Mouse (Mus musculus) G1E (cell line): Measurements from ENCODE around the gene Uqcrfs1. TPM values are rescaled to one million over a fixed set of nuclear protein-coding genes. Genes with fewer than 3 reads are reported as not detected.
A peak's percentile ranks its signal among the peaks of the same experiment; 100 is the strongest.

Experiments
- ATAC-seq: 2 replicates; pipeline ENCODE4 v1.8.0; 2016; ENCODE audit warnings: mild to moderate bottlenecking; ENCODE audit not compliant: insufficient number of reproducible peaks, poor library complexity, low FRiP score, severe bottlenecking; ENCODE audit errors: extremely low read depth
- DNase-seq: peaks from one replicate; pipeline ENCODE4 v3.0.0; 2012; ENCODE audit warnings: low spot score
- H3K27me3 ChIP-seq: 2 replicates; pipeline ENCODE4 v1.6.1; 2012; ENCODE audit warnings: mild to moderate bottlenecking, low read length, inconsistent platforms; ENCODE audit not compliant: insufficient read depth
- H3K36me3 ChIP-seq: replicated peaks from 2 replicates; pipeline ENCODE3; 2012; ENCODE audit warnings: mild to moderate bottlenecking, inconsistent platforms
- H3K4me1 ChIP-seq: 2 replicates; pipeline ENCODE4 v1.6.1; 2012; ENCODE audit warnings: low read depth, low read length, inconsistent platforms, mixed read lengths; ENCODE audit not compliant: insufficient read depth
- H3K4me3 ChIP-seq: 2 replicates; pipeline ENCODE4 v1.5.1; 2012; ENCODE audit warnings: low read depth, mild to moderate bottlenecking, inconsistent platforms, low read length, moderate library complexity, mixed read lengths
- H3K9me3 ChIP-seq: replicated peaks from 2 replicates; pipeline ENCODE4 v1.6.1; 2012; ENCODE audit warnings: inconsistent platforms
- CTCF ChIP-seq: IDR thresholded peaks from 2 replicates; pipeline ENCODE4 v1.5.1; 2012; ENCODE audit warnings: low read depth, low read length, inconsistent platforms, mixed read lengths
- GATA1 ChIP-seq: IDR thresholded peaks from 2 replicates; pipeline ENCODE4 v1.6.1; 2012; ENCODE audit warnings: borderline replicate concordance, low read length, inconsistent platforms, mixed read lengths
- GATA2 ChIP-seq: IDR thresholded peaks from 2 replicates; pipeline ENCODE4 v1.6.1; 2012; ENCODE audit warnings: low read depth, low read length, inconsistent platforms, borderline replicate concordance
- POLR2AphosphoS5 ChIP-seq: IDR thresholded peaks from 2 replicates; pipeline ENCODE4 v1.6.1; 2012; ENCODE audit warnings: low read depth, low read length, inconsistent platforms; ENCODE audit not compliant: insufficient replicate concordance
- TAL1 ChIP-seq: conservative IDR thresholded peaks from 2 replicates; pipeline ENCODE4 v1.6.1; 2012; ENCODE audit warnings: low read depth, low read length, inconsistent platforms, mixed read lengths
- polyA plus RNA-seq: library from polyadenylated mRNA; stranded (reverse); fragments of >175 nt; gene quantifications from 2 replicates; pipeline ENCODE4 v1.2.3, GENCODE M21; 2012
- total RNA-seq, 2 experiments: library from RNA; stranded (forward) in 1 of 2; stranded (reverse) in 1 of 2; fragments of 200-1000 nt in 1 of 2; fragments of >200 nt in 1 of 2; fragmentation: Nextera tagmentation in 1 of 2; gene quantifications; 2 replicates each; pipeline ENCODE4 v1.2.3; 2014 to 2017

Uqcrfs1 gene
- 61.2 and 65.3 TPM in 2 replicates for total RNA-seq (2014; fragmentation: Nextera tagmentation)
- 158 and 166 TPM in 2 replicates for total RNA-seq (2017)
- 106 and 116 TPM in 2 replicates for polyA plus RNA-seq

DNA sequence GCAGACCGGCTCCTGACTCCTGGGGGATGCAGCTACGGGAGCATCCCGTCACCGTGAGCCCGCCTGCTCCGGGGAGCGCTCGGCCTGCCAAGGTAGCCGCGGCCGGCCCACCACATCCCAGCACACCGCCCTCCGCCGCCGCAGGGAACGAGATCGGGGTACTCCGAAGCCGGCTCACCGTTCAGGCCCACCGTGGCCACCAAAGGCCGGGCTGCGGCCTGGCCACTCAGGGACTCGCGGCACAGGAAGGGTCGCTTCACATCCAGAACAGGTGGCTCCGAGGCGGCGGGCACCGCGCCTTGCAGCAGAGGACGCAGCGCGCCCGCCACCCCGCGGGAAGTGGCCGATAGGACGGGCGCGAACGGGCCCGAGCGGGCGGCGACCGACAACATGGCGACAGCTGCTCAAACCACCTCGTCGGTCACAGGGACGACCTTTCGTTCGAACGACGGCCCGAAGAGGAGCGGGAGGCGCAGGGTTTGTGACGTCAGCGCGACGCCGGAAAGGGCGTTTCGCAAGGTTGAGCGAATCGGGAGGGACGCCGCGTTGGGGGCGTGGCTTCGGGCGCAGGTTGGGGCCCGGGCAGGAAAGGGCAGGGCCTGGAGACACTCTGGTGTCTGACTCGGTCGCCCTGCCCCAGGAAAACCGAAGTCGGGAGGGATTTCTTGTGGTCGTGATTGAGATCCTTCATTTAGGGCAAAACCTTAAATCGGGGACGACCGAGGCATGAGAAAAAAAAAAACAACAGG is at the start of gene Uqcrfs1:
Gene Uqcrfs1 (minus strand): TSS at position 507 of the 749 bp plus-strand sequence.
- Histone ChIP-seq H3K9me3 (no peaks in the 10 kb centered on the region), H3K4me3 (peak within 1 kb of the TSS; percentile 98), H3K4me1 (peaks cover 17% of the 10 kb centered on the region), H3K27me3 (peaks cover 5% of the 10 kb centered on the region), H3K36me3 (peaks cover 13% of the 10 kb centered on the region)
- ATAC-seq: peak; percentile 95
- DNase-seq: peak; percentile 85
- TF ChIP-seq TAL1 (no peak), GATA1 (no peak), CTCF (no peak), POLR2AphosphoS5 (no peak), GATA2 (no peak)

DNA sequence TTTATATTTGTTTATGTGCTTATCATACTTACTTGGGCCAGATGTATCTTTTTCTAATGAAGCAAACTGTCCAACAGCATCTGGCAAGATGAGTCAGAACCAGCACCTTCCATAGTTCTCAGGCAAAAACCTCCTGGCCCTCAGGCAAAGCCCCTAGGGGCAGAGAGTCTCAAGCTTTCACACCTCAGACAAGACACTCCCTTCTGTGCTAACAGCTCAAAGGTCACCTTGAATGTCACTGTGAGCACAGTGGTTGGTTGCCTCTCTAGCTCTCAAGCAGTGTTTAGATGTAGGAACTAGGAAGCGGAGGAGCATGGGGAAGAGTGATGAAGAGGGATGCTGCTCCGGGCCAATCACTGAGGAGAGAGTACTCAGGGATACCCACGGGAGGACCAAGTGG is 40.6 kb upstream of the Uqcrfs1 start:
- DNase-seq (no peak), ATAC-seq (no peak)
- H3K9me3 ChIP-seq: no peaks in the 10 kb centered on the region
- no peak overlapping the region for H3K4me3 ChIP-seq
- no peaks in the 10 kb centered on the region for H3K36me3 ChIP-seq
- no peaks in the 10 kb centered on the region for H3K4me1 ChIP-seq
- no peak for TF ChIP-seq GATA2
- TF ChIP-seq CTCF: no peak
- no peak for TF ChIP-seq GATA1
- TF ChIP-seq TAL1: no peak
- no peak for TF ChIP-seq POLR2AphosphoS5
- H3K27me3 ChIP-seq: 0 out of 2 replicates have a peak, but pooled peaks cover 2% of the 10 kb centered on the region

DNA sequence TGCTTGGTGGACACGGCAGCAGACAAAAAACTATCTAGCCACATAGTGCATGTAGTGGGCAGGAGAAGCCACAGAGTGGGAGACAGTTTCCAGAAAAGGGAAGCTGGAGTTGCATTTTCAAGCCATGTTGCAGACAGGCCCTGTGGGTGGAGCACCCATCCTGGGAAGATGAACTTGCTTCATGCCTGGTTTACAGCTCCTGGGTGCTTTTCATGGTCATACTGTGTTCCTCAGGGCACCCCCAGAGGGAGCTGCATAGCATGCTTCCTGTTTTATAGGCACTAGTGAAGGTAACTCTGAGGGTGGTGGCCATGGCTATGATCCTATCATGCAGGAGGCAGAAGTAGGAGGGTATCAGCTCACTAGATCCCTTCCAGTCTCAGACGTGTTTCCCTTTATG is 37.4 kb upstream of the Uqcrfs1 start:
- no peaks in the 10 kb centered on the region for H3K9me3 ChIP-seq
- no peaks in the 10 kb centered on the region for H3K36me3 ChIP-seq
- H3K4me3 ChIP-seq: no peak overlapping the region
- TF ChIP-seq TAL1 (no peak), POLR2AphosphoS5 (no peak)
- H3K27me3 ChIP-seq: peaks cover 7% of the 10 kb centered on the region; the same call in 1 of the 2 replicates
- H3K4me1 ChIP-seq: no peaks in the 10 kb centered on the region
- no peak for ATAC-seq
- DNase-seq: no peak

DNA sequence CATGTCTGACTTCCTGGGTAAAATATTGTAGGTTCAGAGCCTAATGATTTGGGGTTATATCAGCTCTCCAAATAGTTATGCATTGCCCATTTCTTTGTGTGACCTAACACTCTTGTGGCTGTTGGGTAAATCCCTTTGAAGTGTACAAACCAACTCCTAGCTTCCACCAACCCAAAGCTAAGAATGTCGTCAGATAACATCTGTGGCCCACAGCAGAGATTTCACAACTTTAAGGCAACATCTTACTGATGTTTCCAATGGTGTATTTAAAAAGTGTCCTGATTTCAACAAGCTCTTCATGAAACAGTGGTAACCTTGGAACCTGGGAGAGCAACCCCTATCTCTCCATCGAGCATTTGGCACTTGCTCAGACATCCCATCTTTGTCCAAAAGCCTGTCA is 33.6 kb upstream of the Uqcrfs1 start:
- H3K4me3 ChIP-seq: no peak overlapping the region
- peaks cover 7% of the 10 kb centered on the region; the same call in 1 of the 2 replicates for H3K27me3 ChIP-seq
- ATAC-seq (no peak), DNase-seq (no peak)
- H3K9me3 ChIP-seq: no peaks in the 10 kb centered on the region
- no peaks in the 10 kb centered on the region for H3K4me1 ChIP-seq
- H3K36me3 ChIP-seq: no peaks in the 10 kb centered on the region
- TF ChIP-seq GATA2: no peak
- no peak for TF ChIP-seq POLR2AphosphoS5
- no peak for TF ChIP-seq CTCF
- no peak for TF ChIP-seq GATA1
- no peak for TF ChIP-seq TAL1

DNA sequence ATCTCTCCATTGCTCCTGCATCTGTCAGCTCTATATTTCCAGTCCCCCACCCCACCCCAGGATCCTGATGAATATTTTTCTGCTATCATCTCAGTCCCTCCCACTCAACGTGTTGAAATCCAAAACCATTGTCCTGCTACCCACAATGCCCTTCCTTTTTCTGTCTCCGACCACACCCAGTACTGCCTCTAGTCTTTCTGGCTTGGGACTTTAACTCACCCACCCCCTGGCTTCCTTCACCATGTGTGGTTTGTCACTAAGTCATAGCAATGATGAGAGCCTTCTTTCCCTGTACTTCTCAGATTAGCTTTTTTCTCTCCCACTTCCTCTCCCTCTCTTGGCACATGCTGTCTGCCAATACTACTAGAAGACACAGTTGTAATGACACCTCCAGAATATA is 31.7 kb upstream of the Uqcrfs1 start:
- H3K4me1 ChIP-seq: no peaks in the 10 kb centered on the region
- ATAC-seq (no peak), DNase-seq (no peak)
- H3K9me3 ChIP-seq: no peaks in the 10 kb centered on the region
- H3K36me3 ChIP-seq: no peaks in the 10 kb centered on the region
- no peak for TF ChIP-seq POLR2AphosphoS5
- TF ChIP-seq CTCF: no peak
- H3K4me3 ChIP-seq: no peak overlapping the region
- H3K27me3 ChIP-seq: peaks cover 4% of the 10 kb centered on the region; the same call in 1 of the 2 replicates

DNA sequence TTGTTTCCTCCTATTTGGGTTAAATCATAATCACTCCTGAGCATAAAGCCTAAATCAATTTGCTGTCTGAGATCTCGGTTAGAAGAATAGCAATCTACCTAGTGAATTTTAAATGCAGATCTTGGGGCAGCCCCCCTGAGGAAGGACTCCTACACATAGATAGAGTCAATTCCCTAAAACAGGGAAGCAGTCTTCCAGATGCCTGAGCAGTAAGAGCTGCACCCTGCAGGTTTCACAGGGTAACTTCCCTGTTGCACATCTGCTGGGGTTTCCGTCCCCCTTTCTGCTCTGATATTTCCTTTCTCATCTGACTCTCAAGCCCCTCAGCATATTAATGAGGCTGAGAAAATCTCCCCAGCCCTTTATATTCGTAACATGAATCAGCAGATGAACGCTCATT is 27.8 kb upstream of the Uqcrfs1 start:
- TF ChIP-seq GATA1 (no peak), GATA2 (no peak), CTCF (no peak), TAL1 (no peak), POLR2AphosphoS5 (no peak)
- H3K27me3 ChIP-seq: peaks cover 3% of the 10 kb centered on the region
- H3K9me3 ChIP-seq: no peaks in the 10 kb centered on the region
- DNase-seq (no peak), ATAC-seq (no peak)
- no peaks in the 10 kb centered on the region for H3K36me3 ChIP-seq
- H3K4me1 ChIP-seq: no peaks in the 10 kb centered on the region
- H3K4me3 ChIP-seq: no peak overlapping the region

DNA sequence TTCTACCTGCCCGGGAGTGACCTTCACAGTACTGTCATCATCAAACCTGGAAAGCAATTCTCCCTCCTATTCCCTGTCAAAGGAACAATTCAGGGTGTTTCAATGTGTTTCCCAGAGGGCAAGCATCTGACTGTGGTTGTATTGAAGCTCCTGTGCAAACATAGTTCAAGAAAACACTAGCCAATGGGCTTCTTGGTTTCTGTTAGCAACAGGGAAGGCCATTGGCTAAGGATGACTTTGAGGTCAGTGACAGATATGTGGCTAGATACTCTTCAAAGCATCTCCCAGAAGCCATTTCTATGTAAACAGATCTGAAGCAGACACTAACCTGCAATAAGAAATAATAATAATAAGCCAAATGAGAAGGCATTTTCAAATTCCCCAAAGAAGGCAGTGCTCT is 25.0 kb upstream of the Uqcrfs1 start:
- Histone ChIP-seq H3K9me3 (no peaks in the 10 kb centered on the region), H3K4me3 (no peak overlapping the region), H3K36me3 (no peaks in the 10 kb centered on the region), H3K4me1 (peaks cover 2% of the 10 kb centered on the region; the same call in 1 of the 2 replicates), H3K27me3 (peaks cover 7% of the 10 kb centered on the region)
- TF ChIP-seq GATA2: no peak
- no peak for TF ChIP-seq CTCF
- TF ChIP-seq TAL1: no peak
- no peak for TF ChIP-seq POLR2AphosphoS5
- no peak for TF ChIP-seq GATA1
- no peak for ATAC-seq
- DNase-seq: no peak
